Mouse (Mus musculus): ENCODE measurements around the gene H2-M10.6. TPM values are rescaled to one million over a fixed set of nuclear protein-coding genes. Genes with fewer than 3 reads are reported as not detected.

H2-M10.6 gene
- polyA plus RNA-seq, 1 experiment from 2014 or later, result not detected

Other genes with a start within 250 kb of the H2-M10.6 start
- gene H2-M9, start 169.5 kb upstream of the H2-M10.6 start, polyA plus RNA-seq (2016; fragmentation: Nextera tagmentation; extraction: Ambion mirVana), result not detected in 2 replicates
- not detected in 2 replicates for gene H2-M1, start 140.0 kb upstream of the H2-M10.6 start, polyA plus RNA-seq (2016; fragmentation: Nextera tagmentation; extraction: Ambion mirVana)
- not detected in 2 replicates for gene H2-M10.5, start 39.3 kb upstream of the H2-M10.6 start, polyA plus RNA-seq (2016; fragmentation: Nextera tagmentation; extraction: Ambion mirVana)
- gene Trim26, start 25.0 kb downstream of the H2-M10.6 start, polyA plus RNA-seq (2016; fragmentation: Nextera tagmentation; extraction: Ambion mirVana), result 28.8 and 28.9 TPM in 2 replicates
- gene Trim15, start 55.0 kb downstream of the H2-M10.6 start, polyA plus RNA-seq (2016; fragmentation: Nextera tagmentation; extraction: Ambion mirVana), result 0.40 and 0.47 TPM in 2 replicates
- gene Trim10, start 57.4 kb downstream of the H2-M10.6 start, polyA plus RNA-seq (2016; fragmentation: Nextera tagmentation; extraction: Ambion mirVana), result 23.6 and 27.0 TPM in 2 replicates
- not detected in 2 replicates for gene Trim40, start 78.0 kb downstream of the H2-M10.6 start, polyA plus RNA-seq (2016; fragmentation: Nextera tagmentation; extraction: Ambion mirVana)
- gene Trim31, start 85.9 kb downstream of the H2-M10.6 start, polyA plus RNA-seq (2016; fragmentation: Nextera tagmentation; extraction: Ambion mirVana), result not detected in 2 replicates
- not detected in 2 replicates for gene Rnf39, start 130.7 kb downstream of the H2-M10.6 start, polyA plus RNA-seq (2016; fragmentation: Nextera tagmentation; extraction: Ambion mirVana)
- gene Ppp1r11, start 139.6 kb downstream of the H2-M10.6 start, polyA plus RNA-seq (2016; fragmentation: Nextera tagmentation; extraction: Ambion mirVana), result 83.2 and 83.8 TPM in 2 replicates
- gene Znrd1, start 146.4 kb downstream of the H2-M10.6 start, polyA plus RNA-seq (2016; fragmentation: Nextera tagmentation; extraction: Ambion mirVana), result 37.5 and 40.3 TPM in 2 replicates
- gene Znrd1as, start 146.4 kb downstream of the H2-M10.6 start, polyA plus RNA-seq (2016; fragmentation: Nextera tagmentation; extraction: Ambion mirVana), result 6.4 and 6.7 TPM in 2 replicates
- 0.20 TPM in 1 of 2 replicates, not detected in the other for gene 2410137M14Rik, start 169.1 kb downstream of the H2-M10.6 start, polyA plus RNA-seq (2016; fragmentation: Nextera tagmentation; extraction: Ambion mirVana)
- gene H2-M5, start 177.4 kb downstream of the H2-M10.6 start, polyA plus RNA-seq (2016; fragmentation: Nextera tagmentation; extraction: Ambion mirVana), result 0.31 and 0.36 TPM in 2 replicates
- gene Zfp57, start 189.0 kb downstream of the H2-M10.6 start, polyA plus RNA-seq (2016; fragmentation: Nextera tagmentation; extraction: Ambion mirVana), result 60.0 and 64.4 TPM in 2 replicates
- 0.10 TPM in 1 of 2 replicates, not detected in the other for gene Mog, start 211.2 kb downstream of the H2-M10.6 start, polyA plus RNA-seq (2016; fragmentation: Nextera tagmentation; extraction: Ambion mirVana)
- 8.3 and 8.6 TPM in 2 replicates for gene Gabbr1, start 233.8 kb downstream of the H2-M10.6 start, polyA plus RNA-seq (2016; fragmentation: Nextera tagmentation; extraction: Ambion mirVana)